Mouse (Mus musculus) intestine, embryonic 15.5 days (tissue): ENCODE measurements at regions not wholly inside any gene's neighbourhood (a gene's known extent, or its start where the extent isn't known, plus 50 kb on each side); places are given as distances from the start of the nearest gene placed in this dataset.

Experiments
- ATAC-seq: fragments of 200-750 bp; cut with Nextera tagmentation; 2 replicates; pipeline ENCODE4 v1.8.0; 2017; ENCODE audit warnings: moderate TSS enrichment, moderate library complexity
- H3K27ac ChIP-seq: fragments of 300-500 bp; sonication (generic); 2 replicates; pipeline ENCODE4 v1.5.1; 2015; ENCODE audit warnings: mild to moderate bottlenecking, inconsistent platforms
- H3K27me3 ChIP-seq: fragments of 300-500 bp; sonication (generic); replicated peaks from 2 replicates; pipeline ENCODE4 v1.6.1; 2015; ENCODE audit warnings: inconsistent platforms
- H3K36me3 ChIP-seq: fragments of 300-500 bp; sonication (generic); 2 replicates; pipeline ENCODE4 v1.6.1; 2015; ENCODE audit warnings: inconsistent platforms
- H3K4me1 ChIP-seq: fragments of 300-500 bp; sonication (generic); replicated peaks from 2 replicates; pipeline ENCODE4 v1.6.1; 2015; ENCODE audit warnings: inconsistent platforms
- H3K4me2 ChIP-seq: fragments of 300-500 bp; sonication (generic); replicated peaks from 2 replicates; pipeline ENCODE4 v1.6.1; 2015; ENCODE audit warnings: mild to moderate bottlenecking, inconsistent platforms
- H3K4me3 ChIP-seq: fragments of 300-500 bp; sonication (generic); replicated peaks from 2 replicates; pipeline ENCODE4 v1.5.1; 2015; ENCODE audit warnings: inconsistent platforms
- H3K9ac ChIP-seq: fragments of 300-500 bp; sonication (generic); 2 replicates; pipeline ENCODE4 v1.6.1; 2015; ENCODE audit warnings: inconsistent platforms
- H3K9me3 ChIP-seq: fragments of 300-500 bp; sonication (generic); 2 replicates; pipeline ENCODE4 v1.6.1; 2016; ENCODE audit warnings: inconsistent platforms
- WGBS: fragments of 180-500 bp; shearing (Covaris S2); methylation state at CpG from one replicate; pipeline ENCODE4 v1.1.7; 2015; 5-methylcytosine and 5-hydroxymethylcytosine counted together

GRCm38 (mm10) chr8:128171116-128171515 is 187.3 kb upstream of the Nrp1 start:
- Histone ChIP-seq H3K36me3 (no peaks in the 10 kb centered on the region), H3K27ac (no peak overlapping the region), H3K9ac (no peak overlapping the region), H3K27me3 (no peaks in the 10 kb centered on the region), H3K4me2 (no peak overlapping the region), H3K4me1 (no peaks in the 10 kb centered on the region), H3K4me3 (no peak overlapping the region), H3K9me3 (no peaks in the 10 kb centered on the region)
- 32% methylated on average over 1 of the region's 1 CpGs for WGBS
- ATAC-seq: 0 out of 2 replicates have a peak, but pooled peaks have one; percentile 51

GRCm38 (mm10) chr8:128180214-128180613 is 178.2 kb upstream of the Nrp1 start:
- no peaks in the 10 kb centered on the region for H3K4me1 ChIP-seq
- no peak overlapping the region for H3K4me2 ChIP-seq
- no peak overlapping the region for H3K4me3 ChIP-seq
- H3K27me3 ChIP-seq: no peaks in the 10 kb centered on the region
- no peak overlapping the region for H3K27ac ChIP-seq
- ATAC-seq: no peak
- no peaks in the 10 kb centered on the region for H3K36me3 ChIP-seq
- no peak overlapping the region for H3K9ac ChIP-seq
- WGBS: 83% methylated on average over 5 of the region's 5 CpGs
- H3K9me3 ChIP-seq: no peaks in the 10 kb centered on the region

DNA sequence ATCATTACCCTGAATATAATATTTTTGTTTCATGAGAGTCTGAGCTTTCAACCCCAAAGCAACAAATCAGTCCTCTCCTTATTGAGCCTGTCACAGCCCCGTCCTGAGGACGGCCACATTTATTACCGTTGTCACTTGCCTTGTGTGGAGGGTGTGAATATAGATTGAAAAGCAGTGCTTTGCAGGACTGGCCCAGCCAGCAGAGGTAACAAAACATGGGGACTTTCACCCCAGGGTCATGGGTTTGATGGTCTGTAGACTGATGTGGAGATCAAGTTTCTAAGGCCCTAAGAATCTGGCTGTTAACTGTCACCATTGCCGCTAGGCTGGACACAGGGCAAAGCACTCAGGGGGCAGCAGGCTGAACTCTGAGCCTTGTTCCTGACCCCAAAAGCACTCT is 175.3 kb upstream of the Nrp1 start:
- Histone ChIP-seq H3K27ac (no peak overlapping the region), H3K4me3 (no peak overlapping the region), H3K27me3 (no peaks in the 10 kb centered on the region), H3K4me2 (no peak overlapping the region), H3K4me1 (no peaks in the 10 kb centered on the region), H3K36me3 (no peaks in the 10 kb centered on the region), H3K9ac (no peak overlapping the region), H3K9me3 (no peaks in the 10 kb centered on the region)
- ATAC-seq: peak; percentile 86
- 40% methylated on average over 4 of the region's 4 CpGs for WGBS

DNA sequence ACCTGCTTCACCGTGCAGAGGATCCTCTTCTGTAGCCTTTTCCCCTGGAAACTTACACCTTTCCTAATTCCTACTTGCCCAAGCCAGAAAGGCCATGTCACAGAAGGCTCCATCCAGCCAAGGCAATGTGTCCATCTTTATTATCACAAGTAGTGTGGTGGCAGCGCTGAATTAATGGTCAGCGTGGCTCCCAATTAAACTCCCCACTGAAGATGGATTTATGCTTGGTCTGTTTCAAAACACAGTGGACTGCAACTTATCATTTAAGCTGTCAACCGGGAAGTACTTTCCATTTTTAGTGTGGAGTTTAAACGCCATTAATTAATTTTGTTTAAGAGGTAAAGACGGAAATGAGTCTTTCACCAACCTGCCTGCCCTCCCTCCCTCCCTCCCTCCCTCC is 170.1 kb upstream of the Nrp1 start:
- Histone ChIP-seq H3K36me3 (no peaks in the 10 kb centered on the region), H3K9ac (no peak overlapping the region), H3K27ac (no peak overlapping the region), H3K4me1 (no peaks in the 10 kb centered on the region), H3K4me3 (no peak overlapping the region), H3K9me3 (no peaks in the 10 kb centered on the region), H3K27me3 (no peaks in the 10 kb centered on the region), H3K4me2 (no peak overlapping the region)
- ATAC-seq: no peak
- WGBS: 47% methylated on average over 6 of the region's 6 CpGs

DNA sequence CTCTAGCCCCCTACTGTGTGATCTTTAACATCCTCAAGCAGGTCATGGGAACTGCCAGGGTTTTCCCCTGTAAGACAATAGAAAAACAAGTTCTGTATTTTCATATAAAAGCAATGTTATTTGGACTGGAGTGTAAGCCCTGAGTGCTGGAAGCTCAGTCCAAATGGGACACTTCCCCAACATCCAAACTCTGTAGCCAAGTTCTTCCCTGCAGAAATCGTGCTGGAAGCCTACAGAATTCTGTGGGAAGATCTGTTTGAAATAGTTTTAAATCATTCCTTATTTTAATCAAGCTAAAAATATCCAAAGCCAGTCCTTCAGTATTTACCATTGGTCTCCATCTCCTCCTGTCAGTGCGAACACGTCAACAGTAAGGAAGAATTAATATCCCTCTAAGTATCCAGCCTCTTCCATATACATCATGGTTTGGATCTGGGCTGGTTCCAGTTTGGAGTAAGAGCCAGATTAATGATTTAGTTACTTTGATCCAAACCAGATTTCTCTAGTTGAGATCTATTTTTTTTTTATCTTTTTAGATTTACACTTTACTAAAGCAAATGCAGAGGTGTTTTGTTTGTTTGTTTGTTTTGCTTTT is 165.0 kb upstream of the Nrp1 start:
- H3K36me3 ChIP-seq: no peaks in the 10 kb centered on the region
- no peak overlapping the region for H3K4me3 ChIP-seq
- ATAC-seq: no peak
- no peaks in the 10 kb centered on the region for H3K27me3 ChIP-seq
- no peak overlapping the region for H3K27ac ChIP-seq
- no peaks in the 10 kb centered on the region for H3K4me1 ChIP-seq
- no peak overlapping the region for H3K4me2 ChIP-seq
- 52% methylated on average over 3 of the region's 3 CpGs for WGBS
- H3K9me3 ChIP-seq: no peaks in the 10 kb centered on the region
- no peak overlapping the region for H3K9ac ChIP-seq

DNA sequence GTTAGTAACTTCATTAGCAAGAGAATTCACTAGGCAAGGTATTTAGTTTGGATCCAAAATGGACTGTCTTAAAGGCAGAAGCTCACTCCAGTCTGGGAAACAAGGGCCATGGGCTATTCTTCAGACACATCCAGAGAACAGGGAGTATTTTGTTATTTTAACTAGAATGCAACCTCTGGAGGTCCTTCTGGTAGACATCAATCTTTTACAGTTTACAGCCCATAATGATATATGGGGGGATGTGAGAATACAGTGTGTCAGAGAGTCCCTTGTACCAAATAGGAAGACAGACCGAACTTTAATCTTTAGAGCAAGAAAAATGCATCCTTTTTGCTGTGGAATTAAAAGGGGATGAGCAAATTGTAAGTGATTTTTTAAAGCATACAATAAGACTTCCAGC is 157.6 kb upstream of the Nrp1 start:
- no peak overlapping the region for H3K4me2 ChIP-seq
- H3K27ac ChIP-seq: no peak overlapping the region
- no peak overlapping the region for H3K9ac ChIP-seq
- H3K27me3 ChIP-seq: no peaks in the 10 kb centered on the region
- ATAC-seq: no peak
- H3K4me1 ChIP-seq: no peaks in the 10 kb centered on the region
- H3K4me3 ChIP-seq: no peak overlapping the region
- H3K36me3 ChIP-seq: no peaks in the 10 kb centered on the region
- no peaks in the 10 kb centered on the region for H3K9me3 ChIP-seq
- WGBS: 72% methylated on average over 1 of the region's 1 CpGs

DNA sequence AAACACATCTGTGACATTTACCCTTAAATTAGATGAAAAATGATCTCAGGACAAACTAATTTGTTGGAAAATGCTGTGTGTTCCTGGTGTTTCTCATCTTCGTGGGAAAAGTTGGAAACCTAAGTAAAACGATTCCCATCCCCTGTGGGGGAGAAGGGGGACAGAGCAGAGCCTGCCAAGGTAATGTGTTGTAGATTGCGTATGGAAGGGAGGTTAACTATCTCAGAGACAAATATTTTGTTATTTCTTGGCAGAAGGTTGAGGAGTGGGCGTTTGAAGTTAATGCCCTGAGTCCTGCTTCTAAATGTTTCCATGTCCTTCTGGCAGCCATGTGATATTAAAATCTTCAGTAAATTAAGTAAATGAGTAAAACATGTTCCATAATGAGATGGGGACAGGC is 156.8 kb upstream of the Nrp1 start:
- no peak for ATAC-seq
- H3K4me3 ChIP-seq: no peak overlapping the region
- no peak overlapping the region for H3K9ac ChIP-seq
- no peak overlapping the region for H3K4me2 ChIP-seq
- no peaks in the 10 kb centered on the region for H3K27me3 ChIP-seq
- H3K27ac ChIP-seq: no peak overlapping the region
- no peaks in the 10 kb centered on the region for H3K36me3 ChIP-seq
- 56% methylated on average over 4 of the region's 4 CpGs for WGBS
- H3K9me3 ChIP-seq: no peaks in the 10 kb centered on the region
- no peaks in the 10 kb centered on the region for H3K4me1 ChIP-seq

DNA sequence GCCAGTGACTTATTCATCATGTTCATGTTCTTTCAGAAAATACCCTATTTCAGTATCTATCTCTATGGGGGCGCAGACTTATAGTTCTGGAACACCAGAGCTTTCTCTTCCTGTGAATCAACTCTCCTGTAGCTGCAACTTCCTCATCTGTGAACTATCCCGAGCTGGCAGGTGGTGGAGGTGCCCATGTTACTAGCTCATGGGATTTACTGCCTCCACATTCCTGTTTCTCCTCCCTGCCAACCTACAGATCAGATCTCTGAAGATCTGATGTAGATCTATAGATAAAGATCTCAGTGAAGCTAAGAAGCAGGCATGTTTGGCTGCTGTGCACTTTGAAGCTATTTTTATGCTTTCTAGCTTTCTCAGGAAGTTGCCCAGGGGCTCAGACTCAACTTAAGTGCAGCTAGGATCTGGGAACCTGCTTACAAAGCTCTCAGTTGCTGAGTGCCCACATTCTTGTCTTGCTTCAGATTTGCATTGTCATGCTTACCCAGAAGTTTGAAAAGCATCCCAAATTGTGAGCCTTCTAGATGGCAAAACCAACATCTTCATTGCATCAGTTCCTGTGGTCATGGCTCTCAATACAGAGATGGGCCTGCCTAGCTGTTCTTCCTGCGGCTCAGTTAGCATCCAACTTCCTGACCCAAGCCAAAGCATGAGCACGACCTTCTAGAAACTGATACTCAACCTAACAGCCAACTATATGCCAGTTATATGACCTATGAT is 156.1 kb upstream of the Nrp1 start:
- Histone ChIP-seq H3K27ac (no peak overlapping the region), H3K9ac (no peak overlapping the region), H3K4me2 (no peak overlapping the region), H3K9me3 (no peaks in the 10 kb centered on the region), H3K36me3 (no peaks in the 10 kb centered on the region), H3K4me1 (no peaks in the 10 kb centered on the region), H3K27me3 (no peaks in the 10 kb centered on the region), H3K4me3 (no peak overlapping the region)
- WGBS: 76% methylated on average over 4 of the region's 4 CpGs
- ATAC-seq: no peak

DNA sequence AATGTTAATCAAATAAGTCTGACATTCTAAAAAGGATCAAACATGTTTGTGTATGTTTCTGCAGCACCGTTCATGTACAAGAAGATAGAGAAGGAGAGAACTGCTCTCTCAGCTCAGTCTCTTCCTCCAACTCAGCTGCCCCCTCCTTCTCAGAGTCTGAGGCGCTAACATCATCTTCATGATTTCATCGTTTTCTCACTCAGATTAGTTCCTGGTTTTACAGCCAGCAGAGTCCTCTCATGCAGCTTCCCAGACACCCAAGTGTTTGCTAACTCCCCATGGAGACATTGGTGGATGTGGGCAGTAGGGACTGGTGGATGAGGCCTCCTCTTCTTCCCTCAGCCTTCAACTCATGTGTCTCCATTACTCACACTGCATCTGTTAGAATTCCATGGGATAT is 153.6 kb upstream of the Nrp1 start:
- Histone ChIP-seq H3K4me3 (no peak overlapping the region), H3K9ac (no peak overlapping the region), H3K36me3 (no peaks in the 10 kb centered on the region), H3K9me3 (no peaks in the 10 kb centered on the region), H3K27ac (no peak overlapping the region), H3K4me1 (no peaks in the 10 kb centered on the region), H3K27me3 (no peaks in the 10 kb centered on the region), H3K4me2 (no peak overlapping the region)
- no peak for ATAC-seq
- 66% methylated on average over 3 of the region's 3 CpGs for WGBS

GRCm38 (mm10) chr8:128207138-128207537 is 151.3 kb upstream of the Nrp1 start:
- no peaks in the 10 kb centered on the region for H3K4me1 ChIP-seq
- ATAC-seq: no peak

DNA sequence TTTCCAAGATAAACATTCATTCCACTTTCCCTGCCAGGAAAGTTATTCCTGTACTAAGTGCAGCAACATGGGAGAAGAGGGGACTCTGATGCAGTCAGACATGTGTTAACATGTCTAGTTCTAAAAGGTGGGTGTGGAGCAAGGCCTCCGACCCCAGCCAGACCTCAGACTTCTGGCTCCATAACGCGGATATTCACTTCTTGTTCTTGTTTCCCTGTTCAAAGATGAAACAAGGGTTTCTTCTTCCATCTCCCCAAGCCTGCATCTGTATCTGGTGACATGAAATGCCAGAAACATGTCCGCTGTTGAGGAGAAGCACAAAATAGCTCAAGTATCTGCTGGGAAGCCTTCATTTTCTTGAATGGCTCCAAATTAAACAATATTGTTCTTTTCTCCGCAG is 147.6 kb upstream of the Nrp1 start:
- H3K9me3 ChIP-seq: no peaks in the 10 kb centered on the region
- H3K36me3 ChIP-seq: no peaks in the 10 kb centered on the region
- no peak overlapping the region for H3K27ac ChIP-seq
- H3K4me1 ChIP-seq: no peaks in the 10 kb centered on the region
- H3K9ac ChIP-seq: no peak overlapping the region
- no peak for ATAC-seq
- 67% methylated on average over 5 of the region's 5 CpGs for WGBS
- H3K4me3 ChIP-seq: no peak overlapping the region
- H3K27me3 ChIP-seq: no peaks in the 10 kb centered on the region
- H3K4me2 ChIP-seq: no peak overlapping the region

More at GRCm38 (mm10) chr8:128207138-128207537, 151.3 kb upstream of the Nrp1 start:
- Histone ChIP-seq H3K27me3 (no peaks in the 10 kb centered on the region), H3K9ac (no peak overlapping the region), H3K27ac (no peak overlapping the region), H3K9me3 (no peaks in the 10 kb centered on the region), H3K4me3 (no peak overlapping the region), H3K36me3 (no peaks in the 10 kb centered on the region), H3K4me2 (no peak overlapping the region)

DNA sequence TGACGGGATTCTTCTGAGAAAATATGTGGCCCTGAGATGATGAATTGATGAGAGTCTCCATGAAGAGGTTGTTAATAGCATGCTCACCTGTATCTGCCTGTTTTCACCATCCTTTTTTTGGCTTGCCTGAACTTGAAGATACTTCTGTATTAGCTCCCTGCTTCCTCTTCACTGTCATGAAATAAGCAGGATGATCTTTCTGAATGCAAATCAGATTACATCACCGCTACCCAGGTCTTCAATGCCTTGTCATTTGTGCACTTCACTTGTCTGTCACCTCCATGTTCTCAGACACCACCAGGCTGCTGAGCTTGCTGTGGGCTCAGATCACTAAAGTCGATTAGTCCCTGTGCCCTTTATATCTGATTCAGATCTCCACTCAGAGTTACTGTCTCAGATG is 146.2 kb upstream of the Nrp1 start:
- ATAC-seq: no peak
- Histone ChIP-seq H3K4me1 (no peaks in the 10 kb centered on the region), H3K36me3 (no peaks in the 10 kb centered on the region), H3K9me3 (no peaks in the 10 kb centered on the region), H3K9ac (no peak overlapping the region), H3K27me3 (no peaks in the 10 kb centered on the region), H3K4me2 (no peak overlapping the region), H3K4me3 (no peak overlapping the region), H3K27ac (no peak overlapping the region)
- 87% methylated on average over 3 of the region's 3 CpGs for WGBS

GRCm38 (mm10) chr8:128214256-128214655 is 144.1 kb upstream of the Nrp1 start:
- H3K27me3 ChIP-seq: no peaks in the 10 kb centered on the region
- H3K4me2 ChIP-seq: no peak overlapping the region
- WGBS: 34% methylated on average over 2 of the region's 2 CpGs
- H3K4me1 ChIP-seq: no peaks in the 10 kb centered on the region
- H3K9me3 ChIP-seq: no peaks in the 10 kb centered on the region
- H3K9ac ChIP-seq: no peak overlapping the region
- no peaks in the 10 kb centered on the region for H3K36me3 ChIP-seq
- H3K27ac ChIP-seq: no peak overlapping the region
- no peak for ATAC-seq
- H3K4me3 ChIP-seq: no peak overlapping the region
